Mouse (Mus musculus): ENCODE measurements around the gene Dip2a. TPM values are rescaled to one million over a fixed set of nuclear protein-coding genes. Genes with fewer than 3 reads are reported as not detected.

Gene Dip2a
- 6.0 and 8.2 TPM in 2 replicates for polyA plus RNA-seq (2016; fragmentation: Nextera tagmentation; extraction: Ambion mirVana)

- under 1% methylated on average over 94 of the region's 94 CpGs for WGBS
- peak within 1 kb of the TSS; percentile 72 for H3K4me3 ChIP-seq
- H3K36me3 ChIP-seq, result peaks cover 10% of the 10 kb centered on the region
- no peaks in the 10 kb centered on the region for H3K27me3 ChIP-seq (ENCODE audit: insufficient read depth, poor library complexity, severe bottlenecking)
- H3K4me1 ChIP-seq (replicated peaks), result peaks cover 23% of the 10 kb centered on the region
- H3K27ac ChIP-seq, result peak within 1 kb of the TSS; percentile 94
- H3K9me3 ChIP-seq, result no peaks in the 10 kb centered on the region
- peak; percentile 92 for DNase-seq (ENCODE audit: low spot score)
These were observed at the start of gene Dip2a for GRCm38 (mm10) chr10:76344711-76345539. Gene Dip2a, minus strand, starts transcription at chr10:76345291.

- WGBS, result 95% methylated on average over 12 of the region's 12 CpGs
- no peaks in the 10 kb centered on the region for H3K4me1 ChIP-seq (replicated peaks)
- H3K9me3 ChIP-seq, result no peaks in the 10 kb centered on the region
- DNase-seq (ENCODE audit: low spot score), result no peak
- H3K27ac ChIP-seq, result no peak overlapping the region
- H3K27me3 ChIP-seq (ENCODE audit: insufficient read depth, poor library complexity, severe bottlenecking), result no peaks in the 10 kb centered on the region
- no peak overlapping the region for H3K4me3 ChIP-seq
- H3K36me3 ChIP-seq, result peaks cover 91% of the 10 kb centered on the region
These were observed 47.5 kb upstream of the Dip2a start for GRCm38 (mm10) chr10:76392596-76392995.

- Histone ChIP-seq H3K27me3 (ENCODE audit: insufficient read depth, poor library complexity, severe bottlenecking) (no peaks in the 10 kb centered on the region), H3K4me3 (no peak overlapping the region), H3K27ac (no peak overlapping the region), H3K4me1 (replicated peaks) (no peaks in the 10 kb centered on the region), H3K9me3 (no peaks in the 10 kb centered on the region), H3K36me3 (peaks cover 89% of the 10 kb centered on the region)
- peak; percentile 12 for DNase-seq (ENCODE audit: low spot score)
- 89% methylated on average over 9 of the region's 9 CpGs for WGBS
These were observed 46.7 kb upstream of the Dip2a start for GRCm38 (mm10) chr10:76391786-76392185.

- H3K9me3 ChIP-seq, result no peaks in the 10 kb centered on the region
- no peak overlapping the region for H3K27ac ChIP-seq
- no peaks in the 10 kb centered on the region for H3K4me1 ChIP-seq (replicated peaks)
- 96% methylated on average over 9 of the region's 9 CpGs for WGBS
- H3K4me3 ChIP-seq, result no peak overlapping the region
- DNase-seq (ENCODE audit: low spot score), result no peak
- H3K36me3 ChIP-seq, result peaks cover 89% of the 10 kb centered on the region
- no peaks in the 10 kb centered on the region for H3K27me3 ChIP-seq (ENCODE audit: insufficient read depth, poor library complexity, severe bottlenecking)
These were observed 46.1 kb upstream of the Dip2a start for GRCm38 (mm10) chr10:76391166-76391565.

GRCm38 (mm10) chr10:76374981-76375380, 29.9 kb upstream of the Dip2a start:
- H3K4me3 ChIP-seq, result no peak overlapping the region
- peaks cover 98% of the 10 kb centered on the region for H3K36me3 ChIP-seq
- no peaks in the 10 kb centered on the region for H3K4me1 ChIP-seq (replicated peaks)
- H3K27me3 ChIP-seq (ENCODE audit: insufficient read depth, poor library complexity, severe bottlenecking), result no peaks in the 10 kb centered on the region
- no peak for DNase-seq (ENCODE audit: low spot score)
- H3K27ac ChIP-seq, result no peak overlapping the region
- 93% methylated on average over 18 of the region's 18 CpGs for WGBS
- H3K9me3 ChIP-seq, result no peaks in the 10 kb centered on the region

GRCm38 (mm10) chr10:76371736-76372135, 26.6 kb upstream of the Dip2a start:
- H3K9me3 ChIP-seq, result no peaks in the 10 kb centered on the region
- no peaks in the 10 kb centered on the region for H3K4me1 ChIP-seq (replicated peaks)
- H3K27me3 ChIP-seq (ENCODE audit: insufficient read depth, poor library complexity, severe bottlenecking), result no peaks in the 10 kb centered on the region
- no peak overlapping the region for H3K27ac ChIP-seq
- 87% methylated on average over 3 of the region's 3 CpGs for WGBS
- H3K36me3 ChIP-seq, result peaks cover 98% of the 10 kb centered on the region
- DNase-seq (ENCODE audit: low spot score), result no peak
- no peak overlapping the region for H3K4me3 ChIP-seq

- 94% methylated on average over 13 of the region's 13 CpGs for WGBS
- DNase-seq (ENCODE audit: low spot score), result no peak
- H3K4me1 ChIP-seq (replicated peaks), result no peaks in the 10 kb centered on the region
- no peaks in the 10 kb centered on the region for H3K9me3 ChIP-seq
- H3K36me3 ChIP-seq, result peaks cover 98% of the 10 kb centered on the region
- H3K4me3 ChIP-seq, result no peak overlapping the region
- H3K27ac ChIP-seq, result no peak overlapping the region
- no peaks in the 10 kb centered on the region for H3K27me3 ChIP-seq (ENCODE audit: insufficient read depth, poor library complexity, severe bottlenecking)
These were observed 23.7 kb upstream of the Dip2a start for GRCm38 (mm10) chr10:76368766-76369165.

GRCm38 (mm10) chr10:76363233-76363632, 18.1 kb upstream of the Dip2a start:
- Histone ChIP-seq H3K36me3 (peaks cover 80% of the 10 kb centered on the region), H3K9me3 (no peaks in the 10 kb centered on the region), H3K4me1 (replicated peaks) (no peaks in the 10 kb centered on the region), H3K4me3 (no peak overlapping the region), H3K27ac (no peak overlapping the region), H3K27me3 (ENCODE audit: insufficient read depth, poor library complexity, severe bottlenecking) (no peaks in the 10 kb centered on the region)
- DNase-seq (ENCODE audit: low spot score), result no peak
- 88% methylated on average over 3 of the region's 3 CpGs for WGBS

GRCm38 (mm10) chr10:76358468-76358867, 13.4 kb upstream of the Dip2a start:
- Histone ChIP-seq H3K9me3 (no peaks in the 10 kb centered on the region), H3K36me3 (peaks cover 79% of the 10 kb centered on the region), H3K27ac (no peak overlapping the region), H3K4me3 (no peak overlapping the region), H3K4me1 (replicated peaks) (no peaks in the 10 kb centered on the region), H3K27me3 (ENCODE audit: insufficient read depth, poor library complexity, severe bottlenecking) (no peaks in the 10 kb centered on the region)
- no peak for DNase-seq (ENCODE audit: low spot score)
- 91% methylated on average over 5 of the region's 5 CpGs for WGBS

- H3K4me1 ChIP-seq (replicated peaks), result no peaks in the 10 kb centered on the region
- no peak for DNase-seq (ENCODE audit: low spot score)
- WGBS, result 90% methylated on average over 8 of the region's 8 CpGs
- peaks cover 79% of the 10 kb centered on the region for H3K36me3 ChIP-seq
- H3K27me3 ChIP-seq (ENCODE audit: insufficient read depth, poor library complexity, severe bottlenecking), result no peaks in the 10 kb centered on the region
- no peaks in the 10 kb centered on the region for H3K9me3 ChIP-seq
- H3K4me3 ChIP-seq, result no peak overlapping the region
- H3K27ac ChIP-seq, result no peak overlapping the region
These were observed 12.3 kb upstream of the Dip2a start for GRCm38 (mm10) chr10:76357286-76357875.

- DNase-seq (ENCODE audit: low spot score), result no peak
- H3K9me3 ChIP-seq, result no peaks in the 10 kb centered on the region
- H3K27me3 ChIP-seq (ENCODE audit: insufficient read depth, poor library complexity, severe bottlenecking), result no peaks in the 10 kb centered on the region
- peaks cover 93% of the 10 kb centered on the region for H3K36me3 ChIP-seq
- H3K27ac ChIP-seq, result no peak overlapping the region
- no peak overlapping the region for H3K4me3 ChIP-seq
- no peaks in the 10 kb centered on the region for H3K4me1 ChIP-seq (replicated peaks)
- 92% methylated on average over 12 of the region's 12 CpGs for WGBS
These were observed 9.9 kb upstream of the Dip2a start for GRCm38 (mm10) chr10:76354974-76355373.

- Histone ChIP-seq H3K27ac (no peak overlapping the region), H3K36me3 (peaks cover 97% of the 10 kb centered on the region), H3K4me3 (no peak overlapping the region), H3K4me1 (replicated peaks) (no peaks in the 10 kb centered on the region), H3K27me3 (ENCODE audit: insufficient read depth, poor library complexity, severe bottlenecking) (no peaks in the 10 kb centered on the region), H3K9me3 (no peaks in the 10 kb centered on the region)
- WGBS, result 97% methylated on average over 12 of the region's 12 CpGs
- no peak for DNase-seq (ENCODE audit: low spot score)
These were observed 8.9 kb upstream of the Dip2a start for GRCm38 (mm10) chr10:76353986-76354385.

- Histone ChIP-seq H3K9me3 (no peaks in the 10 kb centered on the region), H3K4me3 (no peak overlapping the region), H3K36me3 (peaks cover 80% of the 10 kb centered on the region), H3K27me3 (ENCODE audit: insufficient read depth, poor library complexity, severe bottlenecking) (no peaks in the 10 kb centered on the region), H3K27ac (no peak overlapping the region), H3K4me1 (replicated peaks) (no peaks in the 10 kb centered on the region)
- 93% methylated on average over 7 of the region's 7 CpGs for WGBS
- DNase-seq (ENCODE audit: low spot score), result no peak
These were observed 6.9 kb upstream of the Dip2a start for GRCm38 (mm10) chr10:76351953-76352352.

All from hindbrain, embryonic 10.5 days (tissue).